Mouse (Mus musculus) frontal cortex, adult (tissue): ENCODE measurements around the gene Myh14.

Source experiments
- ATAC-seq: cut with Nextera tagmentation; 2 replicates; pipeline ENCODE4 v1.9.2; 2017; ENCODE audit warnings: mild to moderate bottlenecking, moderate library complexity, mixed read lengths; ENCODE audit not compliant: low TSS enrichment

The Myh14 gene

GRCm38 (mm10) chr7:44672193-44672592 lies 1.6 kb upstream of the Myh14 start:
- no peak for ATAC-seq

- no peak for ATAC-seq
These were observed 1.5 kb downstream of the Myh14 start for GRCm38 (mm10) chr7:44669103-44669502.

GRCm38 (mm10) chr7:44667996-44668738 lies 2.5 kb downstream of the Myh14 start:
- no peak for ATAC-seq

GRCm38 (mm10) chr7:44666462-44666861 lies 4.2 kb downstream of the Myh14 start:
- no peak for ATAC-seq

GRCm38 (mm10) chr7:44664731-44665130 lies 5.9 kb downstream of the Myh14 start:
- ATAC-seq, result no peak

GRCm38 (mm10) chr7:44663546-44663945 lies 7.1 kb downstream of the Myh14 start:
- no peak for ATAC-seq

GRCm38 (mm10) chr7:44662569-44662968 lies 8.1 kb downstream of the Myh14 start:
- ATAC-seq, result no peak

- no peak for ATAC-seq
These were observed 8.5 kb downstream of the Myh14 start for GRCm38 (mm10) chr7:44662168-44662567.

DNA sequence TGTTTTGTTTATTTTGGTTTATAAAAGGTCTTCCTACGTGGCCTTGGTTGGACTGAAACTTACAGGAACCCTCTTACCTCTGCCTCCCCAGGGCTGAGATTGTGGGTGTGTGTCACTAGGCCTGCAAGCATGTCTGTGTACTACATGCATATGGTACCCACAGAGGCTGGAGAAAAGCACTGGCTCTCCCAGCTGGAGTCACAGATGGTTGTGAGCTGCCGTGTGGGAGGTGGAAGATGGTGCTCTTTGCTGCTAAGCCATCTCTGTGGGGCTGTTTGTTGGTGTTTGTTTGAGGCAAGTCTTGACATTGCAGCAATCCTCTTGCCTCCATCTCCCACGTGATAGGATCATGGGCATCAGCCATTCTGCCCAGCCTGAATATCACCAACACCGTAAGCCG lies 9.4 kb downstream of the Myh14 start:
- ATAC-seq, result peak; percentile 82

GRCm38 (mm10) chr7:44655504-44655903 lies 15.1 kb downstream of the Myh14 start:
- no peak; the same call in 1 of the 2 replicates for ATAC-seq

DNA sequence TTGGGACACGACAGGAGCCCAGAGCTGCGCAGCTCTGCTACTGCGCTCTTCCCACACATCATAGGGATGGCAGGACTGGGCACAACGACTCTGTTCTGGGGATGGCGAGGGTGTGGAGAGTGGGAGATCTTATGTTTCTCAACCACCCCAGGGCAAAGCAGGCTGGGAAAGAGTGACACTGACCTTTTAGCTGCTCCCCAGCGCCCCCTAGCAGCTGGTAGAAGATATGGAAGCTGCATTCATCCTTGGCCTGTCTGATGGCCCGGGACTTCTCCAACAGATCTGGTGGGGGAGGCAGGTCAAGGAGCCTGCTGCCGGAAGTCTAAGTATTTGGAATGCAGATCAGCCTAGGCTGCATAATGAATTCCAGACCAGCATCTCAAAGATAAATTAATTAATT lies 16.9 kb downstream of the Myh14 start:
- ATAC-seq, result no peak

- ATAC-seq, result no peak
These were observed 19.2 kb downstream of the Myh14 start for GRCm38 (mm10) chr7:44651416-44651815.

DNA sequence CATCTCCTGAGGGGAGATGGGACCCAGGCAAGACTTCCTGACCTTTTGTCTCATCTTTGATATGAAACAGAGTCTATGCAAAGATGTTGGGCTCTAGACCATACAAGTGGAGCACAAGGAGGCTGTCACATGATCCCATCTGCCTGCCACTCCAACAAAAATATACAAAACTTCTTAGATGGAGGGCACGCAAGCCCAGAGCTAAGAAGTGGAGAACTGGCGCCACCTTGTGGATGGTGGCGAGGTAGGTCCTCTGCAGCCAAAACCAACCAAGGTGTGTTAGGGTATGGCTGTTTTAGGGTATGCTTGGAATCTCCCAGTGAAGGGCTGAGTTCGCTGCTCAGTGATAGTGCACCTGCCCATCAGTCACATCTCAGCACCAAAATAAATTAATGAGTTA lies 20.7 kb downstream of the Myh14 start:
- peak; percentile 70; the same call in 1 of the 2 replicates for ATAC-seq

DNA sequence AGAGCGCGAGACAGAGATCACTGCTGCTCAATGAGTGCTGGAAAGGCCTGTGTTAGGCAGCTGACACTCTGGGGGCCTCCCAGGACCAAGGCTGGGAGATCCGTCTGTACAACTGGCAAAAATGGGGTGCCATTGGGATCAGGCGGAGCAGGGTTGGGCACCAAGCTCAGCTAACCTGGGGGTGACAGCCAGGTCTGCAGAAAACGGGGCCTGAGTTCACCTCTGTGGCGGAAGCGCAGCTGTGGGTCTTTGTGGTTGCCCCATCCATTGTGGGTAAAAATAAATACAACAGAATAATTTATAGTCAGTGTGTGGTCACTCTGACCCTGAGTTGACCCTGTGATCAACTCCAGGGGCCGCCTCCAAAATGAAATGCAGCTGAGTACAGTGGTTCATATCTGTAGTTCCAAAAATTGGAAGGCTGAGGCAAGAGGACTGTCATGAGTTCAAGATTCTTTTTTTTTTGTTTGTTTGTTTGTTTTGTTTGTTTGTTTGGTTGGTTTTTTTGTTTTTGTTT lies 21.5 kb downstream of the Myh14 start:
- no peak for ATAC-seq

- ATAC-seq, result no peak
These were observed 22.9 kb downstream of the Myh14 start for GRCm38 (mm10) chr7:44647729-44648128.

DNA sequence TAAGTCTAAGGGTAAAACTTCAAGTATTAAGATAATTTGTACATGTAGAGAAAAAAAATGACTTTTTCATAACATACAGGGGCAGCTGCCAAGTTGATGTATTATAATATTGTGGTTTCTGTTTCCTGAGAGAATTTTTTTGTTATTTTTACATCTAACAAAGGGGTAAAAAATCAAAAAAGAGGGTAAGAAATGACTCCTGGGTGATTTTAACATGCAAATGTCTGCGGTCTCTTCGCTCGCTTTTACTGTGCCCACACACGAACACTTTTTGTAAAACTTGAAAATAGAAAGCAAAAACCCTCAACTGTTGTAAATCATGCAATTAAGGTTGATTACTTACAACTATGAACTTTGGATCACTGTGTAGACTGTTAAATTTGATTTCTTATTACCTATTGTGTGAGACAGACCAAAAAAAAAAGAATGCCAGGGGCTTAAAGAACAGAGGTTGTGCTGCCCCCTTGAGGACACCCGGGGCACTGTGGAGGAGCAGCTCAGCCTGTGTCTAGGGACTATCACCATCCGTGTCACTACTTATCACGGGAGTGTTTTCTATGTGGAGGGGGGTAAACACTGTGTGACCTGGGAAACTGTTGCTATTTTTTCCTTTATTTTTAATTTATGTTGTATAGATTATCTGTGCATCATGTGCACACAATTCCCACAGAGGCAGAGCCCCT lies 23.5 kb downstream of the Myh14 start:
- ATAC-seq, result peak; percentile 44; the same call in 1 of the 2 replicates

DNA sequence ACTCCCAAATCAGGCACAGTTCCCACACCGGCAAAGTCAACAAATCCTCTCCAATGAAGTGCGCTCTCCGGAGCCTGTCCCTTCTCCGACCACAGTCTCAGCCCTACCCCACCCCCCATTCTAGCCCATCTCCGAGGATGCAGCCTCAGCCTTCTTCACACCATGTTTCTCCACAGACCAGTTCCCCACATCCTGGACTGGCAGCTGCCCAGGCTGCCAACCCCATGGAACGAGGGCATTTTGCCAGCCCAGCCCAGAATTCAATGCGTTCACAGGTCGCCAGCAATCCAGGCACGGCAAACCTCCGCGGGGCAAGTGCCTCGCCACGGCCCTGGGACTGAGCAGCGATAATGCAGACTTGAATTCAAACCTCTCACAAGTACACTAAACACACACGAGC lies 24.7 kb downstream of the Myh14 start:
- ATAC-seq, result no peak

DNA sequence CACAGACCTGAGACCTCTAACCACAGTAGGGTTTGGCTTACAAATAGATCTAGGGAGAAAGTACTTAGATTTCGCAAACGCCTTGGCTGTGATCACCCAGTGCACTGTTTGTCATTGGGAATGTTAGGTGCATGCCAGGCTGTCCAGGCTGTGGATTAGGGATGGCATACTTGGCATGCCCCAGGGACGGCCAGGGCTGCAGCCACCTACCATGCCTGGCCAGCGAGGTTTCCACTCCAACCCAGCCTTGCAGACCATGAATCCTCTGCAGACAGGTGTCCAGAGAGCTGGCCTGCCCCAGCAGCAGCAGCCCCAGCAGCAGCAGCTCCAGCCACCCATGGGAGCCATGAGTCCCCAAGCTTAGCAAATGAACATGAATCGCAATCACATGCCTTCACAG lies 25.4 kb downstream of the Myh14 start:
- ATAC-seq, result no peak

- no peak for ATAC-seq
These were observed 28.8 kb downstream of the Myh14 start for GRCm38 (mm10) chr7:44641887-44642286.

GRCm38 (mm10) chr7:44640843-44641605 lies 29.6 kb downstream of the Myh14 start:
- peak; percentile 48; the same call in 1 of the 2 replicates for ATAC-seq

DNA sequence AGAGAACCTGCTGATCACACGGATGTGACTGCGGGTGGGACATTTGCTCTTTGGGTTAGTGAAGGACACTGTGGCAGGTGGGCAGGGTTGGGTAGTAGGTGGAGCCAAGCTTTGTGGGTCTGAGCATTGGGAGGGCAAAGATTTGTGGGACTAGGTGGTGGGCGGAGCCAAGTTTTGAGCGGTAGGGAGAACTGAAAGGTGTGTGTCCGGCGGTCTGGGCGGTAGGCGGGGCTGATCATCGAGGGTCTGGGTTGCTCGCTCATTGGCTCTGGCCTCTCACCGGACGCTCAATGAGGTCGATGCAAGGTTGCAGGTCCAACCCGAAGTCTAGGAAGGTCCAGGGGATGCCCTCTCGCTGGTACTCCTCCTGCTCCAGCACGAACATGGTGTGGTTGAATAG lies 32.0 kb downstream of the Myh14 start:
- ATAC-seq, result no peak

- ATAC-seq, result peak; percentile 74
These were observed 34.0 kb downstream of the Myh14 start for GRCm38 (mm10) chr7:44636684-44637083.
